Mouse (Mus musculus) neural tube, embryonic 12.5 days (tissue): ENCODE results near the gene Slc45a2. TPM values are rescaled to one million over a fixed set of nuclear protein-coding genes. Genes with fewer than 3 reads are reported as not detected.

Source experiments
- ATAC-seq: fragments of 200-750 bp; cut with Nextera tagmentation; 2 replicates; pipeline ENCODE4 v1.8.0; 2017; ENCODE audit warnings: low read depth, mild to moderate bottlenecking, moderate TSS enrichment, moderate library complexity; ENCODE audit not compliant: low FRiP score
- H3K27ac ChIP-seq: fragments of 300-500 bp; sonication (generic); 2 replicates; pipeline ENCODE4 v1.5.1; 2016
- H3K27me3 ChIP-seq: fragments of 300-500 bp; sonication (generic); replicated peaks from 2 replicates; pipeline ENCODE4 v1.6.1; 2016; ENCODE audit warnings: mild to moderate bottlenecking
- H3K36me3 ChIP-seq: fragments of 300-500 bp; sonication (generic); 2 replicates; pipeline ENCODE4 v1.6.1; 2016; ENCODE audit warnings: mild to moderate bottlenecking
- H3K4me1 ChIP-seq: fragments of 300-500 bp; sonication (generic); 2 replicates; pipeline ENCODE4 v1.6.1; 2016
- H3K4me2 ChIP-seq: fragments of 300-500 bp; sonication (generic); replicated peaks from 2 replicates; pipeline ENCODE4 v1.6.1; 2016; ENCODE audit warnings: mild to moderate bottlenecking
- H3K4me3 ChIP-seq: fragments of 300-500 bp; sonication (generic); 2 replicates; pipeline ENCODE4 v1.5.1; 2016
- H3K9ac ChIP-seq: fragments of 300-500 bp; sonication (generic); 2 replicates; pipeline ENCODE4 v1.6.1; 2016; ENCODE audit warnings: mild to moderate bottlenecking
- H3K9me3 ChIP-seq: fragments of 300-500 bp; sonication (generic); 2 replicates; pipeline ENCODE4 v1.6.1; 2016; ENCODE audit warnings: mild to moderate bottlenecking
- WGBS: fragments of 180-500 bp; shearing (Covaris S2); methylation state at CpG from one replicate; pipeline ENCODE4 v1.1.7; 2016; 5-methylcytosine and 5-hydroxymethylcytosine counted together
- polyA plus RNA-seq: library from polyadenylated mRNA; unstranded; fragments of >200 nt; fragmentation: Nextera tagmentation; extraction: Ambion mirVana; gene quantifications from 2 replicates; pipeline ENCODE4 v1.2.1, GENCODE M21; 2016

Slc45a2 gene
- polyA plus RNA-seq, 1 experiment from 2014 or later, result 0.10 TPM

DNA sequence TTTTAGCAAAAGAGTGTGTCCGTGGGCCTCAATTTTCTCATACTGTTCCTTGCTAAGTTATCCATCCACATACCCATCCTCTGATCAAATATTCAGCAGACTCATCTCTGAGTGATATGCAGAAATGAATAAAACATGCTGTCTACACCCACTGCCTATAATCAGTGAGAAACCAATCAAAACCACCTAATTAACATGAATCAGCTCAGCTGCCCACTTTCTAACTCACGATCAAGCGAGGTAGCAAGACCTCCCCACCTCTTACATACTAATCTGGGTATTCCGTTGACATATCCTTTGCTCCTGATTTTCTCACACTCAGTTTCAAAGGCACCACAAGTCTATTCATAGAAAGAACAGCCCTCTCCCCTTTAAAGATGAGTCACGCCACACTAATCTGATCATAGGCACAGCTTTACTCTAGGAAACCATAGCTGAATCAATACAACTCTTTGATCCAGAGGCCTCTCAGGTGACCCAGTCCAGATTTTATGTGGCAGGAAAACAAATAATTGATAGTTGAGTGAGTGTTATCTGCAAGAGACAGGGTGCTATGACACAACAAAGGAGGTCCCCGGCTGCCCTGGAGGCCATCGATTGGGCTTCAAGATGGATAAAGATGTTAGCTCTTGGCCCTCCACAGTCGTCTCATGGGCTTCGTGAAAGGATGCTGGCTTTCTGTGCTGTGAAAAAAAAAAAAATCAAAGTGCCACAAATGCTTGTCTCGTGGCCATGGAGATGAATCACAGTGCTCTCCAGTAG is 53.3 kb downstream of the Slc45a2 start:
- H3K9ac ChIP-seq, result no peak overlapping the region
- no peak overlapping the region for H3K4me3 ChIP-seq
- no peaks in the 10 kb centered on the region for H3K4me1 ChIP-seq
- 74% methylated on average over 10 of the region's 10 CpGs for WGBS
- H3K36me3 ChIP-seq, result no peaks in the 10 kb centered on the region
- no peak overlapping the region for H3K4me2 ChIP-seq
- no peak for ATAC-seq
- no peaks in the 10 kb centered on the region for H3K27me3 ChIP-seq
- no peaks in the 10 kb centered on the region for H3K9me3 ChIP-seq
- H3K27ac ChIP-seq, result no peak overlapping the region

DNA sequence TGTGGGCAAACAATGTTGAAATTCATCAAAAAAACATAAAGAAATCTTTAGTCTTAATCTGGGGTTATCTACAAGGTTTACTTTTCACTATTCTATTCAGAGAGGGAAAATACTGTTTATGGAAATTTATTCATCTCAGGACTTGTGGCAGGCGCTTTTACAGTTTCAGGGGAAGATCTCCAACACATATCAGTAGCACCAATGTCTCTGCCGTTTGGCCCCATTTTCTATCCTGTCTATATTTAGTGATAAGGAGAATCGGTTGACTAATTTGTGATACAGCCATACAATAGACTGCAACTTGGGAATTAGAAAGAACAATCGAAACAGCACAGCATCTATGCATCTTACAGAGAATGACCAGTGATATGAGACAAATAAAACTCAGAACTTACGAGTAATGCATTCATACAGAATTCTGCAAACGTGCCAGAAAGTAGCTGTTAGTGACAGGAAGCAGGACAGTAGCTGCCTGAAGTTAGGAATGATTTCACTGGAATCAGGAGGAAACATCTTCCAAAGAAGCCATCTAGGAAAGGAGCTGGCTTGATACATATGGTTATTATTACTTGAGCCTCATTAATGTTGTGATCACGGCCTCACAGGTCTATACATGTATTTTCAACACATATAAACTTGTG is 54.0 kb downstream of the Slc45a2 start:
- WGBS, result 87% methylated on average over 7 of the region's 7 CpGs
- no peak for ATAC-seq
- H3K4me2 ChIP-seq, result no peak overlapping the region

DNA sequence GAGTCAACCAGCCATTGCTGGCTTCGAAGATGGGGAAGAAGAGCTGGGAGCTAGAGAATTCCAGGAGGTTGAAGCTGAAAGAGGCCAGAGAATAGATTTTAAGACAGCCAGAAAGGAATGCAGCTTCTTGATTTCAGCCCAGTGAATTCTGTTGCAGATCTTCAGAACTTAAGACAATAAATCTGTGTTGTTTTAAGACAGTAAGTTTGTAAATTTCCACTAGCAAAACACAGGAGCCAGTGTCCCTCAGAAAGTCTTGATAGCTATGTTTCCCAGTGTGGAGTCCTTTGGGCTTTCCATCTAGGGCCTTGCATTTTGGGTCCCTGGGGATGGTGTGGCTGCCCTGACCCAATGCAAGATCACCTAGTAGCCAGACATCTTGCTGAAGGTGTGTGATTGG is 62.4 kb downstream of the Slc45a2 start:
- no peaks in the 10 kb centered on the region for H3K27me3 ChIP-seq
- 94% methylated on average over 1 of the region's 1 CpGs for WGBS
- no peaks in the 10 kb centered on the region for H3K9me3 ChIP-seq
- H3K9ac ChIP-seq, result no peak overlapping the region
- no peak for ATAC-seq
- peaks cover 23% of the 10 kb centered on the region for H3K4me1 ChIP-seq
- H3K4me3 ChIP-seq, result no peak overlapping the region
- no peak overlapping the region for H3K27ac ChIP-seq
- no peak overlapping the region for H3K4me2 ChIP-seq
- H3K36me3 ChIP-seq, result no peaks in the 10 kb centered on the region

More for the DNA sequence above, 54.0 kb downstream of the Slc45a2 start:
- no peaks in the 10 kb centered on the region for H3K27me3 ChIP-seq
- no peak overlapping the region for H3K9ac ChIP-seq
- H3K9me3 ChIP-seq, result no peaks in the 10 kb centered on the region
- no peak overlapping the region for H3K27ac ChIP-seq
- H3K36me3 ChIP-seq, result no peaks in the 10 kb centered on the region
- H3K4me1 ChIP-seq, result no peaks in the 10 kb centered on the region
- no peak overlapping the region for H3K4me3 ChIP-seq

DNA sequence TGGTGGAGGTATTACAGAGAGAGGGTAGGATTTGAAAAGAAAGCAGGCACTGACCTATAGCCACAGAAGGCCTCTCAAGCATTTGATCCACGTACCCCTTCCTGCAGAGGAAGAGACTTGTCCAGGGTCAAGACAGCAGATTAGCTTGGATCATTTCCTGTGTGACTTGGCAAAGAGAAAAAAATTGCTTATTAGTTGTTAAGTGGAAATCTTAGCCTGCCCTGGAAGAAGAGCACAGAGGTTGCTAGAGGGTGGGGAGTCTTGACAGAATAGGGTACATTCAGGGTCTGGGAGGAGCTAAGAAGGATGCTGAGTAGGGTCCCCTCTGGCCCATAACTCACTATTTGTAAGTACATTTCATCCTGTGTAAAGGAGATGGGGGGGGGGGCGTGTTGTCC is 63.6 kb downstream of the Slc45a2 start:
- H3K9me3 ChIP-seq, result no peaks in the 10 kb centered on the region
- no peak overlapping the region for H3K4me3 ChIP-seq
- no peak overlapping the region for H3K9ac ChIP-seq
- H3K36me3 ChIP-seq, result no peaks in the 10 kb centered on the region
- 9% methylated on average over 2 of the region's 2 CpGs for WGBS
- peaks cover 23% of the 10 kb centered on the region for H3K4me1 ChIP-seq
- H3K27ac ChIP-seq, result no peak overlapping the region
- H3K27me3 ChIP-seq, result no peaks in the 10 kb centered on the region
- H3K4me2 ChIP-seq, result peak overlapping the region; percentile 62
- ATAC-seq, result peak; percentile 4

DNA sequence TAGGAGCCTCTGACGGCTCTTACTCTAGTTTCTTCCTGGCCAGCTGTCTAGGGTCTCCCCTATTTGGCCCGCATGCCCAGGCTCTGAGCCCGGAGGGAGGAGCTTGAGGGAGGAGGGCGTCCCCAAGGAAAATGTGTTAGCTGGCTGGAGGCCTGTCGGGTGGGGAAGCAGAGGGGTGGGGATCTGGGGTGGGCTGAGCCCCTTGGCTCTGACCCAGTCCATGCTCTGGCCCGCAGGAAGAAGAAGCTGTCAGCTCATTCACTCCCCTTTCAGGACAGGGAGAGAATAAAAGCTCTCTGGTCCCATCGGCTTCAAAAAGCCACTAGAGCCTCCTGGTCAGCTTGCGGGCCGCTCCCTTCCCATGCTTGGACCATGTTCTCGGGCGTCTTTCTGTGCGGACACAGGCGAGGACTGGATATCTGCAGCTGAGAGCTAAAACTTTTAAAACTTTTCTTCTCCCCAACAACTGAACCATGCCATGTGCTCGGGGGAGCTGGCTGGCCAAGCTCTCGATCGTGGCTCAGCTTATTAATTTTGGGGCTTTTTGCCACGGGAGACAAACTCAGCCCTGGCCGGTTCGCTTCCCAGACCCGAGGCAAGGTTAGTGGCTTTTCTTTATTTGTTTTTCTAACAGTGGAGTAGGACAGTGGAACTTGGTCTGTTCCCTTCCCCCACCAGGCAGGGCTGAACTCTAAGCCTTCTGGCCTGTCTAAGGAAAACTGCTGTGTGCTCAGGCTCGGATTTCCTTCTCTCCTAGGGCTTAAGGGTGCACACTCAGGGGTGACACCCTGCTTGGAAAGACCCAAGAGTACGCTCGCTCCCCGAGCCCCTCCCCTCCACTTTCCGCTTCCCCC is 64.3 kb downstream of the Slc45a2 start, which contains the start of gene Adamts12:
Gene Adamts12, plus strand, starts transcription at position 233 of the 854 bp plus-strand sequence.
- peak; percentile 82 for ATAC-seq
- 2% methylated on average over 25 of the region's 25 CpGs for WGBS
- Histone ChIP-seq H3K4me2 (peak within 1 kb of the TSS; percentile 62), H3K9me3 (no peaks in the 10 kb centered on the region), H3K9ac (0 out of 2 replicates have a peak within 1 kb of the TSS, but pooled peaks have one; percentile 21), H3K4me1 (peaks cover 23% of the 10 kb centered on the region), H3K27ac (0 out of 2 replicates have a peak within 1 kb of the TSS, but pooled peaks have one; percentile 42), H3K4me3 (peak within 1 kb of the TSS; percentile 32), H3K27me3 (no peaks in the 10 kb centered on the region), H3K36me3 (no peaks in the 10 kb centered on the region)

DNA sequence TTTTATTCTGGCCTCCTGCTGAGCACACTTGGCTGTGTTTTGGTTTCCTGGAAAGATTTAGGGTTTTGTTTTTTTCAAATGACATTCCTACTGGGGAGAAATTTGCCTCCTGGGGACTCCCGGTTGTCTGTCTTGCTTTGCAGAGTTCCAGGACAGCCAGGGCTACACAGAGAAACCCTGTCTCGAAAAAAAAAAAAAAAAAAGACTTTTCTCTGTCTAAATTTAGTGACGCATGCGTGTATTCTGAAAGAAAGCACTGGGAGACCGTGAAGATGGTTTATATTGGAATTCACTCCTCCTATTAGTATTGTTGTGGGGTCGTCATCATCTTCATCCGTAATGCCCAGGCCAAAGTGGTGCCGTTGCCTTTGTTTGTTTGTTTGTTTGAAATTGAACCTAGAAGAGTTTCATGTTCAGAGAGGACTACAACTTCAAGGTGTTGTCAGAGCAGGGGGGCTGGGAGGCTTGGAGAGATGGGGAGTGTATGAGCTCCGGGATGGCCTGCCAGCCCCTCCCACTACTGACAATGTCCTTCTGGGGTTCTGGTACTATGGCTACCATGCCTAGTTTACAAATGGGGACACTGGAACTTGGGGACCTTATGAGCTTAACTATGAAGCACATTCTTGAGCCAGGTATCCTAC is 65.1 kb downstream of the Slc45a2 start:
- 5% methylated on average over 9 of the region's 9 CpGs for WGBS
- Histone ChIP-seq H3K4me1 (peaks cover 23% of the 10 kb centered on the region), H3K27me3 (no peaks in the 10 kb centered on the region), H3K27ac (no peak overlapping the region; the same call in 1 of the 2 replicates), H3K4me3 (peak overlapping the region; percentile 32), H3K9me3 (no peaks in the 10 kb centered on the region), H3K4me2 (peak overlapping the region; percentile 62), H3K9ac (no peak overlapping the region), H3K36me3 (no peaks in the 10 kb centered on the region)
- ATAC-seq, result peak; percentile 45

DNA sequence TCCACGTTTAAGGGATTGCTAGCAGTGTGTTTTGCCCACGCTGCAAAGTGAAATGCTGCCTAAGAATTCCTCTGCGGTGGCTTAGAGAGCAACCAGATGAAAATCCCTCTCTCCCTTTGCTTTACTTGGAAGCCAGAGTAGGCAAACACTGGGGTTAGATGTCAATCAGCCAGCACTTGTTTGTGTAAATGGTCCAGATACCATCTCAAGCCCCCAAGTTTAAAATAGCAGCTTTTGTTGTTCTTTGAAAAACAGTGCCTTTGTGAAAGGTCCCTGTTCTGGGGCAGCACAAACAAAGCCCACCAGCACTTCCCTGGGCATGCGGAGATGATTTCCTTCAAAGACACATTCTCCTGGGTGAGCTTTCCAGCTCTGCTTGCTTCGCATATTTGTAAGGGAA is 65.8 kb downstream of the Slc45a2 start:
- no peaks in the 10 kb centered on the region for H3K9me3 ChIP-seq
- no peak for ATAC-seq
- H3K9ac ChIP-seq, result no peak overlapping the region
- no peak overlapping the region; the same call in 1 of the 2 replicates for H3K27ac ChIP-seq
- peak overlapping the region; percentile 32; the same call in 1 of the 2 replicates for H3K4me3 ChIP-seq
- no peaks in the 10 kb centered on the region for H3K36me3 ChIP-seq
- WGBS, result 6% methylated on average over 5 of the region's 5 CpGs
- H3K4me1 ChIP-seq, result peaks cover 23% of the 10 kb centered on the region
- H3K4me2 ChIP-seq, result peak overlapping the region; percentile 62
- no peaks in the 10 kb centered on the region for H3K27me3 ChIP-seq

DNA sequence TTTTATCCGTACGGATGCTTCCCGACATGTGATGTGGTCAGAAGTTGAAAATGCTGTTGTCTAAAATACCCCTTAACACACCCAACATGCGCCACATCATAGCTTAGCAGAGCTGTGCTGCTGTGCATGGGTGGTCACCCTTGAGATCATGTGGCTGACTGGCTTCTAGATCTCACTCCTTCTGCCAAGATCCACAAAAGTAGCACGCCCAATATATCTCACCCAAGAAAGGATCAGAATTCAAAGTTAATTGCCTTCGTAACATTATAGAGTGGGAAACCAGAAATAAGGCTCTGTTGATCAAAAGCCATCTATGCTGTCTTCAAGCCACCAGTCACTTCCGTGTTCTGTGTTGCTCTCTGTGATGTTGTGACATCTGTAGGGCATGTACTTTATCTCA is 67.4 kb downstream of the Slc45a2 start:
- ATAC-seq, result no peak
- H3K4me2 ChIP-seq, result no peak overlapping the region

DNA sequence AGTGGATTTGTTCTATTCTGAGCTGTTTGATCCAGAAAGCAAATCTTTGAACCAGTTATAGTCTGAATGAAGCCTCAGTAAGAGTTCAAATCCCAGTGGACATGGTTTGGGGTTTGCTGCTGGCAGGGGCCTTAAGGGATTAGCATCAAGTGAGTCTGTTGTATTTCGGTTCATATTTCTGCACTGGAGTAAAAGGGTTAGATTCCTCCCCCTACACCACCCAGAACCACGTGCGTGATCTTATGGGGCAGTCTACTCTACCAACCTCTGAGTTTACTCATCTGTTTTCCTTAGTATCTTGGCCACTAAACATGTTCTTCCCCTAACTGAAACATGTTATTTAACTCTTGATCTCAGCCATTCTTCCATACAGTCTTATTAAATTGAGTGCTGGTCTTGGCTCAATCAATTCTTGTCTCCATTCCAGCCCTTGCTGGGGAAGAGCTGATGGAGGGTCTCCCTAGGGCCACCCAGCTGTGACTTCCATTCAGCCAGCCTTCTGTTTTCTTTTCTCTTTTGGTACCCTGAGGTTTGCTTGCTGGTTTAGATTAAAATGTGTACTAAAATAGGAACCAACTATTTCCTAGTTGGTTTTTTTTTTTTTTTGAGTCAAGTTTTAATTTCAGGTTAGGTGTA is 75.3 kb downstream of the Slc45a2 start:
- no peak for ATAC-seq

More for the DNA sequence above, 67.4 kb downstream of the Slc45a2 start:
- Histone ChIP-seq H3K36me3 (no peaks in the 10 kb centered on the region), H3K4me1 (peaks cover 23% of the 10 kb centered on the region), H3K27ac (no peak overlapping the region), H3K9me3 (no peaks in the 10 kb centered on the region), H3K27me3 (no peaks in the 10 kb centered on the region), H3K4me3 (no peak overlapping the region), H3K9ac (no peak overlapping the region)
- WGBS, result 88% methylated on average over 7 of the region's 7 CpGs

More for the DNA sequence above, 75.3 kb downstream of the Slc45a2 start:
- Histone ChIP-seq H3K27me3 (no peaks in the 10 kb centered on the region), H3K9me3 (no peaks in the 10 kb centered on the region), H3K4me1 (no peaks in the 10 kb centered on the region), H3K36me3 (no peaks in the 10 kb centered on the region), H3K9ac (no peak overlapping the region), H3K4me2 (no peak overlapping the region), H3K27ac (no peak overlapping the region), H3K4me3 (no peak overlapping the region)
- 85% methylated on average over 3 of the region's 3 CpGs for WGBS
